Mouse (Mus musculus) small intestine, adult 2 months (tissue): ENCODE results near the gene Bcl2.

Experiments
- CTCF ChIP-seq: fragments of 200-500 bp; IDR thresholded peaks from 2 replicates; pipeline ENCODE4 v1.5.1; 2012; ENCODE audit warnings: low read depth, mild to moderate bottlenecking, control low read depth, inconsistent platforms, low read length, moderate library complexity, mixed read lengths; ENCODE audit not compliant: insufficient replicate concordance, insufficient read length; ENCODE audit errors: extremely low read depth
- POLR2A ChIP-seq: fragments of 200-500 bp; IDR thresholded peaks from 2 replicates; pipeline ENCODE4 v1.6.1; 2012; ENCODE audit warnings: low read depth, mild to moderate bottlenecking, control low read depth, inconsistent platforms, low read length, moderate library complexity

DNA sequence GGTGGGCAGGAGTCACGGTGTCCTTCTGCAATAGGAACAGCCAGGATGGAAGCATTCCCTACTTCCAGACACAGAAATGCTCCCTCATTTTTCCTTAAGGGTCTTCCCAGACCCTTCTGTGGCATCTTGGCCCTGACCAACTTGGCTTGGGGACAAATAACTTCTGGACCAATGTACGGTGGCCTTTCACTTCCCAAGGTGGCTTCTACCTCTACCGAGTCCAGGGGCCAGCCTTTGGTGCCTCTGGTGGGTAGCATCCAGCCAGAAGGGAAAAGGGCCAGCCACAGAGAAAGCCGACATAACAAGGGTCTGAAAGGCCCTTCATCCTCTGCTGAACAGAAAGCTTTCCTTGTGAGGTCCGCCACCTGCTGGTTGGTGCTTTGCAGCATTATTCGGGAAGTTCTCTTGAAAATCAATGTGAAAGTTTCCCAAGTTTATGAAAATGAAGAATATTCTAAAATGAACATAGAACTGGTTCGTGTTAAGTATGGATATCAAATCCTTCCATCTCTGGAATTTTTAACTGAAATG lies 3.1 kb upstream of the Bcl2 start:
- TF ChIP-seq POLR2A, result no peak
- peak; percentile 72; the same call in 1 of the 2 replicates for TF ChIP-seq CTCF
